Comparison of ENCODE assay signal across 7 mouse cellular contexts in genomic region chr2:163531917-163532316, GRCm38 (mm10). TPM values are rescaled to one million over a fixed set of nuclear protein-coding genes. Genes with fewer than 3 reads are reported as not detected.
DNase-seq lines count a peak whose midpoint lies in the region; ATAC-seq lines count a peak whose summit lies in the region.

No protein-coding gene starts in this region.

- no peak for ATAC-seq in embryonic facial prominence, embryonic 11.5 days (replicated peaks; ENCODE audit: insufficient number of reproducible peaks, low FRiP score, low TSS enrichment, low read depth)

- no peak overlapping the region for H3K27ac ChIP-seq in embryonic facial prominence, embryonic 11.5 days (replicated peaks; ENCODE audit: low read depth, low read length)

- intact Hi-C loops in heart, postnatal 36 days (cut with DNase I), result loop anchor here (1.0 to 10.0 kb wide), 3 partner anchors 187 to 293 kb away; partner anchors contain the start of gene Ccn5

- no peak overlapping the region for H3K4me3 ChIP-seq in embryonic facial prominence, embryonic 11.5 days (ENCODE audit: low read depth, low read length)

- WGBS in embryonic facial prominence, embryonic 11.5 days, result 12% methylated on average over 9 of the region's 9 CpGs

- DNase-seq in MN1 (ENCODE audit: low spot score), result peak; percentile 84
- peak; percentile 86 to 89 for DNase-seq in adrenal gland, postnatal 36 days
- DNase-seq in embryonic facial prominence, embryonic 11.5 days (ENCODE audit: low spot score), result peak; percentile 88
- peak; percentile 82 to 88 for DNase-seq in heart, postnatal 36 days
- peak; percentile 69 to 92 for DNase-seq in layer of hippocampus, postnatal 25 days (ENCODE audit: extremely low spot score in 1 of 2, low spot score in 1 of 2)
- peak; percentile 77 for DNase-seq in mesoderm, embryonic 11.5 days (ENCODE audit: low read depth, low spot score)
- DNase-seq in spleen, postnatal 14 days (ENCODE audit: low spot score in 2 of 2), result peak; percentile 52 to 74

- H3K9ac ChIP-seq in embryonic facial prominence, embryonic 11.5 days (replicated peaks; ENCODE audit: low read length), result no peak overlapping the region

- H3K4me2 ChIP-seq in embryonic facial prominence, embryonic 11.5 days (ENCODE audit: low read depth, low read length), result no peak overlapping the region

- no peaks in the 10 kb centered on the region for H3K9me3 ChIP-seq in embryonic facial prominence, embryonic 11.5 days (replicated peaks; ENCODE audit: control insufficient read depth, low read length)

- H3K27me3 ChIP-seq in embryonic facial prominence, embryonic 11.5 days (ENCODE audit: control insufficient read depth, insufficient read depth, low read length), result no peaks in the 10 kb centered on the region

- H3K36me3 ChIP-seq in embryonic facial prominence, embryonic 11.5 days (replicated peaks; ENCODE audit: control insufficient read depth, insufficient read depth, low read depth, low read length), result no peaks in the 10 kb centered on the region

- H3K4me1 ChIP-seq in embryonic facial prominence, embryonic 11.5 days (ENCODE audit: control insufficient read depth, insufficient read depth, low read length), result no peaks in the 10 kb centered on the region

RNA-seq across cellular contexts. Expression of gene Hnf4a, which starts 25.3 kb away (rescaled TPM):
- under 1 TPM in 1 of 2 experiments, not detected in 1; 0.40 TPM for total RNA-seq in adrenal gland, postnatal 36 days (2021)
- polyA plus RNA-seq in embryonic facial prominence, embryonic 11.5 days (2014; fragmentation: Nextera tagmentation; extraction: Ambion mirVana), result not detected in 2 replicates
- not detected for total RNA-seq in heart, postnatal 36 days (2021)
- not detected for total RNA-seq in layer of hippocampus, postnatal 25 days (2021)

RNA-seq across cellular contexts. Expression of gene R3hdml, which starts 39.8 kb away (rescaled TPM):
- total RNA-seq in adrenal gland, postnatal 36 days (2021), result not detected
- not detected in 2 replicates for polyA plus RNA-seq in embryonic facial prominence, embryonic 11.5 days (2014; fragmentation: Nextera tagmentation; extraction: Ambion mirVana)
- total RNA-seq in heart, postnatal 36 days (2021), result not detected
- not detected for total RNA-seq in layer of hippocampus, postnatal 25 days (2021)

RNA-seq across cellular contexts. Expression of gene Fitm2, which starts 59.5 kb away (rescaled TPM):
- 10 to 100 TPM; 83.6 to 87.8 TPM for total RNA-seq in adrenal gland, postnatal 36 days (2021)
- polyA plus RNA-seq in embryonic facial prominence, embryonic 11.5 days (2014; fragmentation: Nextera tagmentation; extraction: Ambion mirVana), result 9.0 and 9.7 TPM in 2 replicates
- 100 to 1,000 TPM; 196 to 197 TPM for total RNA-seq in heart, postnatal 36 days (2021)
- 10 to 100 TPM; 17.6 to 20.8 TPM for total RNA-seq in layer of hippocampus, postnatal 25 days (2021)
